8 mouse cellular contexts compared by ENCODE assay signal in genomic region chr9:65664163-65664562, GRCm38 (mm10). TPM values are rescaled to one million over a fixed set of nuclear protein-coding genes. Genes with fewer than 3 reads are reported as not detected.
A peak's percentile ranks its signal among the peaks of the same experiment; 100 is the strongest.
DNase-seq lines count a peak whose midpoint lies in the region; ATAC-seq and TF ChIP-seq lines count a peak whose summit lies in the region.

No protein-coding gene starts in this region.

- H3K4me1 ChIP-seq in midbrain, embryonic 10.5 days, result peaks cover 13% of the 10 kb centered on the region
- no peaks in the 10 kb centered on the region for H3K4me1 ChIP-seq in midbrain, embryonic 15.5 days
- peaks cover 4% of the 10 kb centered on the region for H3K4me1 ChIP-seq in lung, adult 2 months (ENCODE audit: control insufficient read depth, insufficient read depth, low read length)

- TF ChIP-seq CTCF in lung, adult 2 months (IDR thresholded peaks at IDR 0.05; ENCODE audit: insufficient read depth, low read length), result peak; percentile 88

- TF ChIP-seq POLR2A in lung, adult 2 months (IDR thresholded peaks at IDR 0.05; ENCODE audit: borderline replicate concordance, extremely low read depth, low read depth, low read length), result no peak

- no peak overlapping the region for H3K9ac ChIP-seq in midbrain, embryonic 15.5 days

- ATAC-seq in midbrain, embryonic 15.5 days (replicated peaks), result no peak

- peak; percentile 51 for DNase-seq in midbrain, embryonic 10.5 days (ENCODE audit: low spot score)
- DNase-seq in T-cell, adult 2 months (ENCODE audit: low spot score), result peak; percentile 48
- DNase-seq in embryo, embryonic 9.5 days (ENCODE audit: extremely low spot score), result peak; percentile 67
- peak; percentile 73 for DNase-seq in induced T-regulatory cell, adult 2 months (ENCODE audit: low read depth)
- DNase-seq in lung, adult 2 months, result peak; percentile 65
- peak; percentile 66 for DNase-seq in right cerebral cortex, postnatal 14 days
- no peak for DNase-seq in c-Kit-positive CD71-positive TER-119-positive erythroid progenitor cells, embryonic 14.5 days (ENCODE audit: low spot score)

- no peak overlapping the region for H3K4me2 ChIP-seq in midbrain, embryonic 15.5 days

- H3K4me3 ChIP-seq in midbrain, embryonic 10.5 days, result no peak overlapping the region
- no peak overlapping the region for H3K4me3 ChIP-seq in midbrain, embryonic 15.5 days
- H3K4me3 ChIP-seq in lung, adult 2 months (replicated peaks; ENCODE audit: extremely low read depth, low read depth, low read length), result no peak overlapping the region

- H3K36me3 ChIP-seq in midbrain, embryonic 10.5 days, result no peaks in the 10 kb centered on the region
- H3K36me3 ChIP-seq in midbrain, embryonic 15.5 days (replicated peaks), result no peaks in the 10 kb centered on the region

- no peak overlapping the region for H3K27ac ChIP-seq in midbrain, embryonic 10.5 days (replicated peaks)
- no peak overlapping the region for H3K27ac ChIP-seq in midbrain, embryonic 15.5 days

- H3K27me3 ChIP-seq in midbrain, embryonic 10.5 days (ENCODE audit: low read depth, poor library complexity, severe bottlenecking), result no peaks in the 10 kb centered on the region
- H3K27me3 ChIP-seq in midbrain, embryonic 15.5 days (replicated peaks), result no peaks in the 10 kb centered on the region

- WGBS in midbrain, embryonic 10.5 days, result 5% methylated on average over 3 of the region's 3 CpGs
- 0% methylated on average over 3 of the region's 3 CpGs for WGBS in midbrain, embryonic 15.5 days
- 1% methylated on average over 3 of the region's 3 CpGs for WGBS in lung, adult 2 months

- H3K9me3 ChIP-seq in midbrain, embryonic 10.5 days (replicated peaks), result no peaks in the 10 kb centered on the region
- no peaks in the 10 kb centered on the region for H3K9me3 ChIP-seq in midbrain, embryonic 15.5 days

RNA-seq across cellular contexts. Expression of gene Oaz2, which starts 3.6 kb away (rescaled TPM):
- 234 and 269 TPM in 2 replicates for polyA plus RNA-seq in midbrain, embryonic 10.5 days (2016; fragmentation: Nextera tagmentation; extraction: Ambion mirVana)
- 401 and 421 TPM in 2 replicates for polyA plus RNA-seq in midbrain, embryonic 15.5 days (2015; fragmentation: Nextera tagmentation; extraction: Ambion mirVana)
- 242 and 274 TPM in 2 replicates for polyA plus RNA-seq in lung, adult 2 months (2012; rRNA removed)

RNA-seq across cellular contexts. Expression of gene Rbpms2, which starts 34.7 kb away (rescaled TPM):
- polyA plus RNA-seq in midbrain, embryonic 10.5 days (2016; fragmentation: Nextera tagmentation; extraction: Ambion mirVana), result 33.2 and 39.4 TPM in 2 replicates
- 3.6 and 3.8 TPM in 2 replicates for polyA plus RNA-seq in midbrain, embryonic 15.5 days (2015; fragmentation: Nextera tagmentation; extraction: Ambion mirVana)
- 16.0 and 18.4 TPM in 2 replicates for polyA plus RNA-seq in lung, adult 2 months (2012; rRNA removed)
